Mouse (Mus musculus): ENCODE results near the gene Aplp1. TPM values are rescaled to one million over a fixed set of nuclear protein-coding genes. Genes with fewer than 3 reads are reported as not detected.

Gene Aplp1
- total and polyA plus RNA-seq, 2 experiments from 2014 or later = 682 to 840 TPM

- Histone ChIP-seq H3K4me3 (ENCODE audit: low read length) (no peak within 1 kb of the TSS), H3K4me2 (ENCODE audit: low read depth, low read length) (no peak within 1 kb of the TSS), H3K9me3 (ENCODE audit: low read length) (no peaks in the 10 kb centered on the region), H3K27me3 (ENCODE audit: insufficient read depth, low read length) (no peaks in the 10 kb centered on the region), H3K9ac (replicated peaks; ENCODE audit: low read length) (no peak within 1 kb of the TSS), H3K4me1 (ENCODE audit: insufficient read depth, low read length) (no peaks in the 10 kb centered on the region), H3K36me3 (ENCODE audit: insufficient read depth, low read length) (no peaks in the 10 kb centered on the region), H3K27ac (no peak within 1 kb of the TSS)
- DNase-seq (ENCODE audit: low spot score) (no peak), ATAC-seq (no peak)
- no peak for TF ChIP-seq CTCF (IDR thresholded peaks at IDR 0.05; ENCODE audit: low read depth)
- WGBS = 69% methylated on average over 5 of the region's 5 CpGs
Observed at GRCm38 (mm10) chr7:30413596-30413995, 31.7 kb downstream of the Aplp1 start, which contains the start of gene Tyrobp. Gene Tyrobp (plus strand): TSS chr7:30413760.

GRCm38 (mm10) chr7:30412735-30413147 lies 32.6 kb downstream of the Aplp1 start:
- H3K27me3 ChIP-seq (ENCODE audit: insufficient read depth, low read length) = no peaks in the 10 kb centered on the region
- H3K27ac ChIP-seq = no peak overlapping the region
- H3K9me3 ChIP-seq (ENCODE audit: low read length) = no peaks in the 10 kb centered on the region
- H3K4me1 ChIP-seq (ENCODE audit: insufficient read depth, low read length) = no peaks in the 10 kb centered on the region
- H3K4me3 ChIP-seq (ENCODE audit: low read length) = no peak overlapping the region
- no peak for TF ChIP-seq CTCF (IDR thresholded peaks at IDR 0.05; ENCODE audit: low read depth)
- WGBS = 54% methylated on average over 4 of the region's 4 CpGs
- ATAC-seq = no peak
- H3K9ac ChIP-seq (replicated peaks; ENCODE audit: low read length) = no peak overlapping the region
- H3K36me3 ChIP-seq (ENCODE audit: insufficient read depth, low read length) = no peaks in the 10 kb centered on the region
- H3K4me2 ChIP-seq (ENCODE audit: low read depth, low read length) = no peak overlapping the region
- DNase-seq (ENCODE audit: low spot score) = no peak

GRCm38 (mm10) chr7:30411023-30411422 lies 34.3 kb downstream of the Aplp1 start:
- 86% methylated on average over 3 of the region's 3 CpGs for WGBS
- TF ChIP-seq CTCF (IDR thresholded peaks at IDR 0.05; ENCODE audit: low read depth) = no peak
- no peak overlapping the region for H3K9ac ChIP-seq (replicated peaks; ENCODE audit: low read length)
- H3K9me3 ChIP-seq (ENCODE audit: low read length) = no peaks in the 10 kb centered on the region
- no peaks in the 10 kb centered on the region for H3K4me1 ChIP-seq (ENCODE audit: insufficient read depth, low read length)
- no peak for ATAC-seq
- H3K4me3 ChIP-seq (ENCODE audit: low read length) = no peak overlapping the region
- no peaks in the 10 kb centered on the region for H3K36me3 ChIP-seq (ENCODE audit: insufficient read depth, low read length)
- DNase-seq (ENCODE audit: low spot score) = no peak
- no peak overlapping the region for H3K27ac ChIP-seq
- H3K4me2 ChIP-seq (ENCODE audit: low read depth, low read length) = no peak overlapping the region
- H3K27me3 ChIP-seq (ENCODE audit: insufficient read depth, low read length) = no peaks in the 10 kb centered on the region

GRCm38 (mm10) chr7:30409789-30410188 lies 35.5 kb downstream of the Aplp1 start:
- no peak for TF ChIP-seq CTCF (IDR thresholded peaks at IDR 0.05; ENCODE audit: low read depth)
- ATAC-seq = no peak

GRCm38 (mm10) chr7:30408639-30409038 lies 36.7 kb downstream of the Aplp1 start:
- no peak overlapping the region for H3K4me3 ChIP-seq (ENCODE audit: low read length)
- H3K9ac ChIP-seq (replicated peaks; ENCODE audit: low read length) = no peak overlapping the region
- no peak for TF ChIP-seq CTCF (IDR thresholded peaks at IDR 0.05; ENCODE audit: low read depth)
- DNase-seq (ENCODE audit: low spot score) (no peak), ATAC-seq (no peak)
- H3K27ac ChIP-seq = no peak overlapping the region
- H3K9me3 ChIP-seq (ENCODE audit: low read length) = no peaks in the 10 kb centered on the region
- no peaks in the 10 kb centered on the region for H3K36me3 ChIP-seq (ENCODE audit: insufficient read depth, low read length)
- 88% methylated on average over 3 of the region's 3 CpGs for WGBS
- H3K4me1 ChIP-seq (ENCODE audit: insufficient read depth, low read length) = no peaks in the 10 kb centered on the region
- H3K4me2 ChIP-seq (ENCODE audit: low read depth, low read length) = no peak overlapping the region
- no peaks in the 10 kb centered on the region for H3K27me3 ChIP-seq (ENCODE audit: insufficient read depth, low read length)

More at GRCm38 (mm10) chr7:30409789-30410188, 35.5 kb downstream of the Aplp1 start:
- Histone ChIP-seq H3K27me3 (ENCODE audit: insufficient read depth, low read length) (no peaks in the 10 kb centered on the region), H3K4me2 (ENCODE audit: low read depth, low read length) (no peak overlapping the region), H3K27ac (no peak overlapping the region), H3K9me3 (ENCODE audit: low read length) (no peaks in the 10 kb centered on the region), H3K4me3 (ENCODE audit: low read length) (no peak overlapping the region), H3K4me1 (ENCODE audit: insufficient read depth, low read length) (no peaks in the 10 kb centered on the region), H3K9ac (replicated peaks; ENCODE audit: low read length) (no peak overlapping the region), H3K36me3 (ENCODE audit: insufficient read depth, low read length) (no peaks in the 10 kb centered on the region)
- 90% methylated on average over 2 of the region's 2 CpGs for WGBS
- no peak for DNase-seq (ENCODE audit: low spot score)

GRCm38 (mm10) chr7:30402343-30402742 lies 43.0 kb downstream of the Aplp1 start:
- no peaks in the 10 kb centered on the region for H3K27me3 ChIP-seq (ENCODE audit: insufficient read depth, low read length)
- no peaks in the 10 kb centered on the region for H3K4me1 ChIP-seq (ENCODE audit: insufficient read depth, low read length)
- ATAC-seq (no peak), DNase-seq (ENCODE audit: low spot score) (no peak)
- no peak overlapping the region for H3K4me3 ChIP-seq (ENCODE audit: low read length)
- TF ChIP-seq CTCF (IDR thresholded peaks at IDR 0.05; ENCODE audit: low read depth) = no peak
- H3K27ac ChIP-seq = no peak overlapping the region
- no peaks in the 10 kb centered on the region for H3K36me3 ChIP-seq (ENCODE audit: insufficient read depth, low read length)
- H3K9me3 ChIP-seq (ENCODE audit: low read length) = no peaks in the 10 kb centered on the region
- 76% methylated on average over 4 of the region's 4 CpGs for WGBS
- no peak overlapping the region for H3K4me2 ChIP-seq (ENCODE audit: low read depth, low read length)
- no peak overlapping the region for H3K9ac ChIP-seq (replicated peaks; ENCODE audit: low read length)

GRCm38 (mm10) chr7:30399671-30400070 lies 45.7 kb downstream of the Aplp1 start:
- H3K27me3 ChIP-seq (ENCODE audit: insufficient read depth, low read length) = no peaks in the 10 kb centered on the region
- no peaks in the 10 kb centered on the region for H3K36me3 ChIP-seq (ENCODE audit: insufficient read depth, low read length)
- no peak overlapping the region for H3K9ac ChIP-seq (replicated peaks; ENCODE audit: low read length)
- DNase-seq (ENCODE audit: low spot score) (peak; percentile 25), ATAC-seq (no peak)
- TF ChIP-seq CTCF (IDR thresholded peaks at IDR 0.05; ENCODE audit: low read depth) = no peak
- WGBS = 42% methylated on average over 7 of the region's 7 CpGs
- H3K27ac ChIP-seq = no peak overlapping the region
- H3K9me3 ChIP-seq (ENCODE audit: low read length) = no peaks in the 10 kb centered on the region
- H3K4me3 ChIP-seq (ENCODE audit: low read length) = no peak overlapping the region
- no peaks in the 10 kb centered on the region for H3K4me1 ChIP-seq (ENCODE audit: insufficient read depth, low read length)
- H3K4me2 ChIP-seq (ENCODE audit: low read depth, low read length) = no peak overlapping the region
